Mouse (Mus musculus) olfactory bulb, adult 2 months (tissue): ENCODE data around the gene Adprh.

Experiments
- CTCF ChIP-seq: fragments of 200-500 bp; IDR thresholded peaks from 2 replicates; pipeline ENCODE4 v1.5.1; 2012; ENCODE audit warnings: low read depth, mild to moderate bottlenecking, low read length, moderate library complexity; ENCODE audit not compliant: insufficient read depth
- POLR2A ChIP-seq: fragments of 200-500 bp; IDR thresholded peaks from 2 replicates; pipeline ENCODE4 v1.6.1; 2012; ENCODE audit warnings: mild to moderate bottlenecking, low read depth, low read length, moderate library complexity; ENCODE audit not compliant: insufficient read depth

- TF ChIP-seq POLR2A (no peak), CTCF (no peak)
Observed at GRCm38 (mm10) chr16:38492551-38492950, 40.0 kb upstream of the Adprh start.
